Comparison of ENCODE assay signal across 8 mouse cellular contexts in the genomic region with DNA sequence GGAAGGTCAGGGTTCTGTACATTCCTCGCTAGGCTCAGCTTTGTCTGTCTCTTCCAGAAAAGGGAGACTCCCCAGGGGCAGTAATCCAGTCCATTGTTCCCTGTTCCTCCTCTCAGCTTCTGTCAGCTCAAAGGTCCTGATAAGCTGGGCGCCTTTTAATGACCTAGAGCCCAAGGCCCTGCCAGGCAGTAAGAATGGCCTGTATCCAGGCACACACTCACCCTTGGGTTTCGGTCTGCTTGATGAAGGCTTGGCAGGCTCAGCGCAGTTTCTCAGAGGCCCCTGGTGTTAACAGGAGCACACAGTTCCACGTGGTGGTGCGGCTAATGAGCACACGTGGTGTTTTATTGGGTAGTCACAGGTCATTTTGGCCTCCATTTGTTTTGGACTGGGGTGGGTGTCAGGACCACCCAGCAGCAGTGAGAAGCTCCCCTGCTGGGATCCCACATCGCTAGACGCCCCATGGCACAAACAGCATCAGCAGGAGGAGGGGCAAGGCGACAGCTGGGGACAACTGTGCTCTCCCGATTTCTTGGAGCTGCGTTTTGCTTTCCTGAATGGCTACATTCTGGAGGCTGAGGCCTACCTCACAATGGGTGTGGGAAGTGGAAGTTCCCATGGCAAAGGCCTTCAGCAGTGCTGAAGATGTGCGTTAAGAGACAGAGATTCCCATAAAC.
DNase-seq lines count a peak whose midpoint lies in the region; ATAC-seq lines count a peak whose summit lies in the region.
"Had no signal": no experiment of that assay in that cellular context is flagged by ENCODE, and none has a peak within 500 bp of the region (broad histone marks: within the 10 kb centered on the region; RNA-seq: fewer than 3 reads in every experiment).

No protein-coding gene starts in this region.

- H3K9ac ChIP-seq in lung, embryonic 16.5 days (ENCODE audit: low read length), result 0 out of 2 replicates have a peak overlapping the region, but pooled peaks have one; percentile 8
- no peak overlapping the region for H3K9ac ChIP-seq in heart, embryonic 12.5 days
- H3K9ac ChIP-seq in kidney, embryonic 16.5 days (replicated peaks; ENCODE audit: low read length), result no peak overlapping the region
- H3K9ac ChIP-seq: embryonic facial prominence, embryonic 12.5 days had no signal

- 55% methylated on average over 13 of the region's 13 CpGs for WGBS in lung, embryonic 16.5 days
- 47% methylated on average over 13 of the region's 13 CpGs for WGBS in heart, embryonic 12.5 days
- 51% methylated on average over 13 of the region's 13 CpGs for WGBS in kidney, embryonic 16.5 days

- peaks cover 22% of the 10 kb centered on the region for H3K4me1 ChIP-seq in lung, embryonic 16.5 days (replicated peaks; ENCODE audit: control insufficient read depth, insufficient read depth, low read length)
- peaks cover 58% of the 10 kb centered on the region for H3K4me1 ChIP-seq in heart, embryonic 12.5 days (replicated peaks)
- peaks cover 26% of the 10 kb centered on the region for H3K4me1 ChIP-seq in kidney, embryonic 16.5 days (ENCODE audit: insufficient read depth, low read length)

- no peak overlapping the region for H3K4me3 ChIP-seq in lung, embryonic 16.5 days (ENCODE audit: low read length)
- no peak overlapping the region for H3K4me3 ChIP-seq in heart, embryonic 12.5 days
- H3K4me3 ChIP-seq in kidney, embryonic 16.5 days (ENCODE audit: low read length), result no peak overlapping the region
- H3K4me3 ChIP-seq: embryonic facial prominence, embryonic 12.5 days had no signal

- peak; percentile 70 for ATAC-seq in lung, embryonic 16.5 days (ENCODE audit: low read depth)
- no peak; the same call in 1 of the 2 replicates for ATAC-seq in heart, embryonic 12.5 days (ENCODE audit: insufficient number of reproducible peaks, low FRiP score)
- no peak for ATAC-seq in kidney, embryonic 16.5 days (ENCODE audit: low FRiP score, low TSS enrichment)

- H3K4me2 ChIP-seq in lung, embryonic 16.5 days (ENCODE audit: low read depth, low read length), result no peak overlapping the region
- no peak overlapping the region for H3K4me2 ChIP-seq in heart, embryonic 12.5 days
- no peak overlapping the region for H3K4me2 ChIP-seq in kidney, embryonic 16.5 days (replicated peaks; ENCODE audit: low read depth, low read length)
- H3K4me2 ChIP-seq: embryonic facial prominence, embryonic 12.5 days had no signal

- H3K27me3 ChIP-seq in lung, embryonic 16.5 days (ENCODE audit: control insufficient read depth, insufficient read depth, low read depth, low read length), result no peaks in the 10 kb centered on the region
- H3K27me3 ChIP-seq in heart, embryonic 12.5 days (replicated peaks), result no peaks in the 10 kb centered on the region
- H3K27me3 ChIP-seq in kidney, embryonic 16.5 days (ENCODE audit: insufficient read depth, low read length), result no peaks in the 10 kb centered on the region
- H3K27me3 ChIP-seq: embryonic facial prominence, embryonic 12.5 days had no signal

- H3K27ac ChIP-seq in lung, embryonic 16.5 days (ENCODE audit: low read length), result peak overlapping the region; percentile 38; the same call in 1 of the 2 replicates
- peak overlapping the region; percentile 77 for H3K27ac ChIP-seq in heart, embryonic 12.5 days (ENCODE audit: poor library complexity, severe bottlenecking)
- H3K27ac ChIP-seq in kidney, embryonic 16.5 days (ENCODE audit: low read length), result no peak overlapping the region
- H3K27ac ChIP-seq: embryonic facial prominence, embryonic 12.5 days had no signal

- H3K9me3 ChIP-seq in lung, embryonic 16.5 days (ENCODE audit: control insufficient read depth, low read length), result no peaks in the 10 kb centered on the region
- no peaks in the 10 kb centered on the region for H3K9me3 ChIP-seq in heart, embryonic 12.5 days (replicated peaks)
- H3K9me3 ChIP-seq in kidney, embryonic 16.5 days (ENCODE audit: low read length), result no peaks in the 10 kb centered on the region
- H3K9me3 ChIP-seq: embryonic facial prominence, embryonic 12.5 days had no signal

- no peaks in the 10 kb centered on the region for H3K36me3 ChIP-seq in lung, embryonic 16.5 days (ENCODE audit: control insufficient read depth, insufficient read depth, low read length)
- H3K36me3 ChIP-seq in heart, embryonic 12.5 days, result no peaks in the 10 kb centered on the region
- no peaks in the 10 kb centered on the region for H3K36me3 ChIP-seq in kidney, embryonic 16.5 days (ENCODE audit: insufficient read depth, low read length)
- H3K36me3 ChIP-seq: embryonic facial prominence, embryonic 12.5 days had no signal

- no peak for DNase-seq in lung, postnatal 36 days
- DNase-seq in adrenal gland, postnatal 36 days, result peak; percentile 65 to 80
- peak; percentile 23 for DNase-seq in mesoderm, embryonic 11.5 days (ENCODE audit: low read depth, low spot score)
- no peak for DNase-seq in spleen, postnatal 14 days (ENCODE audit: low spot score in 2 of 2)

Comparison
In these comparisons a context has a peak if more than half of its experiments do, and no peak if none do; other contexts are left out.
1. DNase-seq: peak in adrenal gland, postnatal 36 days (2 of 2) and mesoderm, embryonic 11.5 days (single experiment); none in lung, postnatal 36 days (single experiment) and spleen, postnatal 14 days (0 of 2).